Mouse (Mus musculus): ENCODE results near the gene Zdhhc7. TPM values are rescaled to one million over a fixed set of nuclear protein-coding genes. Genes with fewer than 3 reads are reported as not detected.
A peak's percentile ranks its signal among the peaks of the same experiment; 100 is the strongest.

Gene Zdhhc7
- polyA plus RNA-seq, 1 experiment: 172 TPM

GRCm38 (mm10) chr8:120116600-120116999 is 15.3 kb upstream of the Zdhhc7 start:
- H3K36me3 ChIP-seq (ENCODE audit: control insufficient read depth, insufficient read depth, low read length): no peaks in the 10 kb centered on the region
- TF ChIP-seq POLR2A (IDR thresholded peaks at IDR 0.05; ENCODE audit: low read depth, low read length): no peak
- TF ChIP-seq CTCF (IDR thresholded peaks at IDR 0.05; ENCODE audit: extremely low read depth, insufficient read length, insufficient replicate concordance, low read depth, low read length): no peak
- H3K27me3 ChIP-seq (ENCODE audit: control insufficient read depth, insufficient read depth, low read length): peaks cover 5% of the 10 kb centered on the region; the same call in 1 of the 2 replicates
- H3K4me3 ChIP-seq (ENCODE audit: low read depth, low read length): no peak overlapping the region
- H3K27ac ChIP-seq (ENCODE audit: insufficient read depth, low read depth, low read length): no peak overlapping the region; the same call in 1 of the 2 replicates
- WGBS: 30% methylated on average over 7 of the region's 7 CpGs
- H3K4me1 ChIP-seq (ENCODE audit: control insufficient read depth, insufficient read depth, insufficient read length, low read length): peaks cover 20% of the 10 kb centered on the region; the same call in 1 of the 2 replicates

- Histone ChIP-seq H3K4me3 (ENCODE audit: low read depth, low read length) (peak overlapping the region; percentile 69), H3K27me3 (ENCODE audit: control insufficient read depth, insufficient read depth, low read length) (peaks cover 5% of the 10 kb centered on the region; the same call in 1 of the 2 replicates), H3K4me1 (ENCODE audit: control insufficient read depth, insufficient read depth, insufficient read length, low read length) (peaks cover 20% of the 10 kb centered on the region; the same call in 1 of the 2 replicates), H3K27ac (ENCODE audit: insufficient read depth, low read depth, low read length) (0 out of 2 replicates have a peak overlapping the region, but pooled peaks have one; percentile 7), H3K36me3 (ENCODE audit: control insufficient read depth, insufficient read depth, low read length) (no peaks in the 10 kb centered on the region)
- no peak for TF ChIP-seq CTCF (IDR thresholded peaks at IDR 0.05; ENCODE audit: extremely low read depth, insufficient read length, insufficient replicate concordance, low read depth, low read length)
- TF ChIP-seq POLR2A (IDR thresholded peaks at IDR 0.05; ENCODE audit: low read depth, low read length): no peak
- 1% methylated on average over 46 of the region's 46 CpGs for WGBS
Measured at GRCm38 (mm10) chr8:120114315-120114841, 13.1 kb upstream of the Zdhhc7 start.

- under 1% methylated on average over 60 of the region's 61 CpGs for WGBS
- Histone ChIP-seq H3K27me3 (ENCODE audit: control insufficient read depth, insufficient read depth, low read length) (peaks cover 5% of the 10 kb centered on the region; the same call in 1 of the 2 replicates), H3K36me3 (ENCODE audit: control insufficient read depth, insufficient read depth, low read length) (no peaks in the 10 kb centered on the region), H3K27ac (ENCODE audit: insufficient read depth, low read depth, low read length) (peak within 1 kb of the TSS; percentile 91), H3K4me3 (ENCODE audit: low read depth, low read length) (peak within 1 kb of the TSS; percentile 69), H3K4me1 (ENCODE audit: control insufficient read depth, insufficient read depth, insufficient read length, low read length) (peaks cover 20% of the 10 kb centered on the region; the same call in 1 of the 2 replicates)
- TF ChIP-seq POLR2A (IDR thresholded peaks at IDR 0.05; ENCODE audit: low read depth, low read length) (peak; percentile 85), CTCF (IDR thresholded peaks at IDR 0.05; ENCODE audit: extremely low read depth, insufficient read length, insufficient replicate concordance, low read depth, low read length) (0 out of 2 replicates have a peak, but pooled peaks have one; percentile 30)
Measured at GRCm38 (mm10) chr8:120113758-120114255, 12.5 kb upstream of the Zdhhc7 start, which contains the start of gene 6430548M08Rik. Gene 6430548M08Rik (plus strand): TSS chr8:120114152.

- H3K36me3 ChIP-seq (ENCODE audit: control insufficient read depth, insufficient read depth, low read length): no peaks in the 10 kb centered on the region
- H3K4me1 ChIP-seq (ENCODE audit: control insufficient read depth, insufficient read depth, insufficient read length, low read length): peaks cover 20% of the 10 kb centered on the region; the same call in 1 of the 2 replicates
- peak overlapping the region; percentile 64 for H3K4me3 ChIP-seq (ENCODE audit: low read depth, low read length)
- 1% methylated on average over 10 of the region's 10 CpGs for WGBS
- H3K27ac ChIP-seq (ENCODE audit: insufficient read depth, low read depth, low read length): peak overlapping the region; percentile 91
- H3K27me3 ChIP-seq (ENCODE audit: control insufficient read depth, insufficient read depth, low read length): peaks cover 5% of the 10 kb centered on the region; the same call in 1 of the 2 replicates
- no peak for TF ChIP-seq CTCF (IDR thresholded peaks at IDR 0.05; ENCODE audit: extremely low read depth, insufficient read length, insufficient replicate concordance, low read depth, low read length)
- no peak for TF ChIP-seq POLR2A (IDR thresholded peaks at IDR 0.05; ENCODE audit: low read depth, low read length)
Measured at GRCm38 (mm10) chr8:120113306-120113705, 12.0 kb upstream of the Zdhhc7 start.

- H3K27me3 ChIP-seq (ENCODE audit: control insufficient read depth, insufficient read depth, low read length): peaks cover 5% of the 10 kb centered on the region; the same call in 1 of the 2 replicates
- TF ChIP-seq POLR2A (IDR thresholded peaks at IDR 0.05; ENCODE audit: low read depth, low read length): no peak
- TF ChIP-seq CTCF (IDR thresholded peaks at IDR 0.05; ENCODE audit: extremely low read depth, insufficient read length, insufficient replicate concordance, low read depth, low read length): no peak
- H3K27ac ChIP-seq (ENCODE audit: insufficient read depth, low read depth, low read length): peak overlapping the region; percentile 91
- no peaks in the 10 kb centered on the region for H3K36me3 ChIP-seq (ENCODE audit: control insufficient read depth, insufficient read depth, low read length)
- WGBS: 63% methylated on average over 5 of the region's 5 CpGs
- H3K4me3 ChIP-seq (ENCODE audit: low read depth, low read length): no peak overlapping the region
- H3K4me1 ChIP-seq (ENCODE audit: control insufficient read depth, insufficient read depth, insufficient read length, low read length): peaks cover 20% of the 10 kb centered on the region; the same call in 1 of the 2 replicates
Measured at GRCm38 (mm10) chr8:120112535-120112934, 11.3 kb upstream of the Zdhhc7 start.

GRCm38 (mm10) chr8:120111382-120111781 is 10.1 kb upstream of the Zdhhc7 start:
- Histone ChIP-seq H3K4me3 (ENCODE audit: low read depth, low read length) (no peak overlapping the region), H3K4me1 (ENCODE audit: control insufficient read depth, insufficient read depth, insufficient read length, low read length) (peaks cover 14% of the 10 kb centered on the region; the same call in 1 of the 2 replicates), H3K27me3 (ENCODE audit: control insufficient read depth, insufficient read depth, low read length) (peaks cover 5% of the 10 kb centered on the region; the same call in 1 of the 2 replicates), H3K27ac (ENCODE audit: insufficient read depth, low read depth, low read length) (no peak overlapping the region), H3K36me3 (ENCODE audit: control insufficient read depth, insufficient read depth, low read length) (no peaks in the 10 kb centered on the region)
- no peak for TF ChIP-seq POLR2A (IDR thresholded peaks at IDR 0.05; ENCODE audit: low read depth, low read length)
- no peak for TF ChIP-seq CTCF (IDR thresholded peaks at IDR 0.05; ENCODE audit: extremely low read depth, insufficient read length, insufficient replicate concordance, low read depth, low read length)
- WGBS: 71% methylated on average over 4 of the region's 4 CpGs

- peaks cover 13% of the 10 kb centered on the region; the same call in 1 of the 2 replicates for H3K4me1 ChIP-seq (ENCODE audit: control insufficient read depth, insufficient read depth, insufficient read length, low read length)
- peaks cover 5% of the 10 kb centered on the region; the same call in 1 of the 2 replicates for H3K27me3 ChIP-seq (ENCODE audit: control insufficient read depth, insufficient read depth, low read length)
- H3K27ac ChIP-seq (ENCODE audit: insufficient read depth, low read depth, low read length): no peak overlapping the region
- no peak overlapping the region for H3K4me3 ChIP-seq (ENCODE audit: low read depth, low read length)
- TF ChIP-seq CTCF (IDR thresholded peaks at IDR 0.05; ENCODE audit: extremely low read depth, insufficient read length, insufficient replicate concordance, low read depth, low read length): no peak
- no peak for TF ChIP-seq POLR2A (IDR thresholded peaks at IDR 0.05; ENCODE audit: low read depth, low read length)
- H3K36me3 ChIP-seq (ENCODE audit: control insufficient read depth, insufficient read depth, low read length): no peaks in the 10 kb centered on the region
- WGBS: 94% methylated on average over 4 of the region's 4 CpGs
Measured at GRCm38 (mm10) chr8:120110966-120111365, 9.7 kb upstream of the Zdhhc7 start.

Data from small intestine, adult 2 months (tissue).